Mouse (Mus musculus) CH12.LX (cell line): ENCODE data around the gene Ptprk. TPM values are rescaled to one million over a fixed set of nuclear protein-coding genes. Genes with fewer than 3 reads are reported as not detected.

Source experiments
- DNase-seq: peaks from one replicate; pipeline ENCODE4 v3.0.0-alpha.2; 2013; ENCODE audit errors: extremely low read depth
- H3K27ac ChIP-seq: 2 replicates; pipeline ENCODE4 v1.5.1; 2012; ENCODE audit warnings: low read depth, mild to moderate bottlenecking, control low read depth, moderate library complexity; ENCODE audit not compliant: insufficient read depth
- H3K27me3 ChIP-seq: replicated peaks from 2 replicates; pipeline ENCODE3; 2012; ENCODE audit warnings: inconsistent platforms
- H3K36me3 ChIP-seq, 2 experiments: replicated peaks in 1 of 2; 2 replicates each; pipeline versions ENCODE3 to v1.6.1; 2012; ENCODE audit warnings: inconsistent platforms in 1 of 2, low read length in 1 of 2, mild to moderate bottlenecking in 1 of 2, mixed read lengths in 1 of 2, moderate library complexity in 1 of 2; ENCODE audit not compliant: control insufficient read depth in 1 of 2, insufficient read depth in 1 of 2
- H3K4me1 ChIP-seq, 2 experiments: 2 replicates each; pipeline ENCODE4 v1.6.1; 2012; ENCODE audit warnings: inconsistent platforms in 1 of 2, moderate library complexity in 1 of 2; ENCODE audit not compliant: insufficient read depth in 2 of 2, control insufficient read depth in 1 of 2
- H3K4me2 ChIP-seq: 2 replicates; pipeline ENCODE4 v1.6.1; 2012; ENCODE audit warnings: low read depth, mild to moderate bottlenecking, control low read depth; ENCODE audit not compliant: poor library complexity, insufficient read depth, severe bottlenecking
- H3K4me3 ChIP-seq, 3 experiments: fragments of 150-350 bp in 1 of 3; sonication (generic) in 1 of 3; replicated peaks in 1 of 3; 2 replicates each; pipeline versions ENCODE3 to v1.5.1; 2011 to 2012; ENCODE audit warnings: low read depth in 2 of 3, low read length in 2 of 3, mild to moderate bottlenecking in 2 of 3, moderate library complexity in 2 of 3, control low read depth in 1 of 3, improper control_type of control experiment in 1 of 3, inconsistent platforms in 1 of 3, mixed read lengths in 1 of 3; ENCODE audit not compliant: poor library complexity in 1 of 3
- H3K79me2 ChIP-seq: replicated peaks from 2 replicates; pipeline ENCODE4 v1.6.1; 2012; ENCODE audit warnings: mild to moderate bottlenecking, moderate library complexity; ENCODE audit not compliant: control insufficient read depth, poor library complexity, insufficient read depth, severe bottlenecking; ENCODE audit errors: extremely low read depth
- H3K9ac ChIP-seq: 2 replicates; pipeline ENCODE4 v1.6.1; 2012; ENCODE audit warnings: low read depth, mild to moderate bottlenecking, control low read depth, moderate library complexity; ENCODE audit not compliant: insufficient read depth
- H3K9me3 ChIP-seq: replicated peaks from 2 replicates; pipeline ENCODE3; 2012; ENCODE audit warnings: low read length, inconsistent platforms, mixed read lengths
- BHLHE40 ChIP-seq: IDR thresholded peaks from 2 replicates; pipeline ENCODE4 v1.6.1; 2011; ENCODE audit warnings: mild to moderate bottlenecking, low read depth, low read length, improper control_type of control experiment
- CHD1 ChIP-seq: IDR thresholded peaks from 2 replicates; pipeline ENCODE4 v1.6.1; 2012; ENCODE audit warnings: low read depth, low read length, improper control_type of control experiment, inconsistent platforms
- CHD2 ChIP-seq: IDR thresholded peaks from 2 replicates; pipeline ENCODE4 v1.6.1; 2011; ENCODE audit warnings: low read length, improper control_type of control experiment
- CTCF ChIP-seq, 2 experiments: IDR thresholded peaks in 1 of 2; conservative IDR thresholded peaks in 1 of 2; 2 replicates each; pipeline ENCODE4 v1.5.1; 2011 to 2012; ENCODE audit warnings: low read depth in 2 of 2, low read length in 2 of 2, improper control_type of control experiment in 1 of 2, inconsistent platforms in 1 of 2, mild to moderate bottlenecking in 1 of 2, moderate library complexity in 1 of 2
- E2F4 ChIP-seq: IDR thresholded peaks from 2 replicates; pipeline ENCODE4 v1.6.1; 2011; ENCODE audit warnings: low read depth, low read length, improper control_type of control experiment; ENCODE audit not compliant: insufficient replicate concordance
- EP300 ChIP-seq: IDR thresholded peaks from 2 replicates; pipeline ENCODE4 v1.6.1; 2011; ENCODE audit warnings: low read length, improper control_type of control experiment
- GABPA ChIP-seq: IDR thresholded peaks from 2 replicates; pipeline ENCODE4 v1.6.1; 2012; ENCODE audit warnings: low read depth, low read length, improper control_type of control experiment, inconsistent platforms; ENCODE audit not compliant: insufficient replicate concordance
- MAX ChIP-seq: IDR thresholded peaks from 2 replicates; pipeline ENCODE4 v1.6.1; 2011; ENCODE audit warnings: low read length, improper control_type of control experiment
- MAZ ChIP-seq: IDR thresholded peaks from 2 replicates; pipeline ENCODE4 v1.6.1; 2012; ENCODE audit warnings: low read depth, mild to moderate bottlenecking, inconsistent platforms, low read length, improper control_type of control experiment, moderate library complexity
- MEF2A ChIP-seq: IDR thresholded peaks from 2 replicates; pipeline ENCODE4 v1.6.1; 2014; ENCODE audit warnings: low read depth, mild to moderate bottlenecking, inconsistent platforms, low read length, improper control_type of control experiment, borderline replicate concordance
- MXI1 ChIP-seq: IDR thresholded peaks from 2 replicates; pipeline ENCODE4 v1.6.1; 2011; ENCODE audit warnings: mild to moderate bottlenecking, low read depth, low read length, improper control_type of control experiment
- NELFE ChIP-seq: IDR thresholded peaks from 2 replicates; pipeline ENCODE4 v1.6.1; 2011; ENCODE audit warnings: low read depth, low read length, improper control_type of control experiment
- PAX5 ChIP-seq: IDR thresholded peaks from 2 replicates; pipeline ENCODE4 v1.6.1; 2012; ENCODE audit warnings: low read length, inconsistent platforms, mixed read lengths
- POLR2A ChIP-seq: IDR thresholded peaks from 2 replicates; pipeline ENCODE4 v1.6.1; 2011; ENCODE audit warnings: low read depth, mild to moderate bottlenecking, improper control_type of control experiment, low read length
- RAD21 ChIP-seq: IDR thresholded peaks from 2 replicates; pipeline ENCODE4 v1.6.1; 2011; ENCODE audit warnings: low read depth, mild to moderate bottlenecking, low read length, improper control_type of control experiment, moderate library complexity
- SIN3A ChIP-seq: IDR thresholded peaks from 2 replicates; pipeline ENCODE4 v1.6.1; 2012; ENCODE audit warnings: low read length, improper control_type of control experiment, inconsistent platforms
- SMC3 ChIP-seq: IDR thresholded peaks from 2 replicates; pipeline ENCODE4 v1.6.1; 2011; ENCODE audit warnings: low read depth, low read length, improper control_type of control experiment
- UBTF ChIP-seq: IDR thresholded peaks from 2 replicates; pipeline ENCODE4 v1.6.1; 2012; ENCODE audit warnings: low read depth, mild to moderate bottlenecking, inconsistent platforms, low read length, improper control_type of control experiment, moderate library complexity
- USF1 ChIP-seq: IDR thresholded peaks from 2 replicates; pipeline ENCODE4 v1.6.1; 2014; ENCODE audit warnings: low read depth, mild to moderate bottlenecking, inconsistent platforms, low read length, improper control_type of control experiment
- ZC3H11A ChIP-seq: IDR thresholded peaks from 2 replicates; pipeline ENCODE4 v1.6.1; 2012; ENCODE audit warnings: low read depth, mild to moderate bottlenecking, inconsistent platforms, low read length, improper control_type of control experiment
- ZNF384 ChIP-seq: IDR thresholded peaks from 2 replicates; pipeline ENCODE4 v1.6.1; 2012; ENCODE audit warnings: low read depth, low read length, improper control_type of control experiment, inconsistent platforms
- dilution Hi-C: fragments of 300-500 bp; cut with MboI; formaldehyde crosslinking; loops from 2 replicates; pipeline ENCODE4 v1.14.3; 2020; ENCODE audit warnings: low sequenced_read_pairs; ENCODE audit not compliant: extremely low pct_unique_long_range_greater_than_20kb, extremely low pct_ligation_motif_present
- in situ Hi-C: fragments of 300-500 bp; cut with MboI; formaldehyde crosslinking; loops from 3 replicates; pipeline ENCODE4 v1.14.3; 2019; ENCODE audit warnings: low sequenced_read_pairs, low pct_ligation_motif_present, low pct_unique_long_range_greater_than_20kb, mixed read lengths
- polyA plus RNA-seq: library from polyadenylated mRNA; unstranded; fragments of >175 nt; gene quantifications from 2 replicates; pipeline ENCODE4 v1.2.1, GENCODE M21; 2012; ENCODE audit warnings: low read depth; ENCODE audit not compliant: insufficient read length
- total RNA-seq, 2 experiments: library from RNA; depleted of rRNA; stranded (reverse); fragments of 300-350 nt in 1 of 2; fragments of >200 nt in 1 of 2; gene quantifications; 2 replicates each; pipeline ENCODE4 v1.2.3; 2012 to 2014

Ptprk gene
- total and polyA plus RNA-seq, 3 experiments: not detected

- Histone ChIP-seq H3K4me2 (no peak overlapping the region), H3K9ac (no peak overlapping the region), H3K36me3 (no peaks in the 10 kb centered on the region), H3K9me3 (peaks cover 5% of the 10 kb centered on the region), H3K79me2 (no peaks in the 10 kb centered on the region), H3K4me3 (no peak overlapping the region), H3K4me1 (no peaks in the 10 kb centered on the region), H3K27me3 (no peaks in the 10 kb centered on the region), H3K27ac (no peak overlapping the region)
- dilution Hi-C loops (no loop called here), in situ Hi-C loops (no loop called here)
- DNase-seq: no peak
- TF ChIP-seq MAZ (no peak), BHLHE40 (no peak), GABPA (no peak), SMC3 (no peak), NELFE (no peak), ZNF384 (no peak)
Measured at GRCm38 (mm10) chr10:28164250-28164649, 89.6 kb downstream of the Ptprk start.

- DNase-seq: no peak
- no peak overlapping the region for H3K4me2 ChIP-seq
- no peak overlapping the region for H3K9ac ChIP-seq
- no peak overlapping the region for H3K27ac ChIP-seq
- peaks cover 4% of the 10 kb centered on the region for H3K9me3 ChIP-seq
- in situ Hi-C loops (no loop called here), dilution Hi-C loops (no loop called here)
- H3K36me3 ChIP-seq: no peaks in the 10 kb centered on the region
- H3K4me3 ChIP-seq: no peak overlapping the region
- H3K79me2 ChIP-seq: no peaks in the 10 kb centered on the region
- TF ChIP-seq CHD1: no peak
- TF ChIP-seq EP300: no peak
- TF ChIP-seq MEF2A: no peak
- TF ChIP-seq MAX: no peak
- no peak for TF ChIP-seq CHD2
- no peaks in the 10 kb centered on the region for H3K4me1 ChIP-seq
- H3K27me3 ChIP-seq: no peaks in the 10 kb centered on the region
Measured at GRCm38 (mm10) chr10:28164746-28165145, 90.1 kb downstream of the Ptprk start.

- Histone ChIP-seq H3K79me2 (no peaks in the 10 kb centered on the region), H3K27ac (no peak overlapping the region), H3K4me1 (no peaks in the 10 kb centered on the region), H3K4me2 (no peak overlapping the region), H3K4me3 (no peak overlapping the region), H3K9ac (no peak overlapping the region), H3K36me3 (no peaks in the 10 kb centered on the region), H3K9me3 (peaks cover 5% of the 10 kb centered on the region), H3K27me3 (no peaks in the 10 kb centered on the region)
- TF ChIP-seq EP300: no peak
- no peak for TF ChIP-seq ZC3H11A
- TF ChIP-seq UBTF: no peak
- TF ChIP-seq BHLHE40: no peak
- no peak for TF ChIP-seq ZNF384
- no peak for TF ChIP-seq NELFE
- no peak for TF ChIP-seq MXI1
- no peak for TF ChIP-seq POLR2A
- no peak for TF ChIP-seq SIN3A
- no peak for TF ChIP-seq E2F4
- no peak for TF ChIP-seq PAX5
- no peak for TF ChIP-seq CHD1
- no peak for TF ChIP-seq USF1
- TF ChIP-seq RAD21: no peak
- no peak for TF ChIP-seq CTCF (conservative IDR thresholded peaks at IDR 0.05 in 1 of 2, IDR thresholded peaks at IDR 0.05 in 1 of 2; ENCODE audit: low read depth in 2 of 2, low read length in 2 of 2)
- dilution Hi-C loops: no loop called here
- DNase-seq: no peak
- in situ Hi-C loops: no loop called here
Measured at GRCm38 (mm10) chr10:28166610-28167009, 92.0 kb downstream of the Ptprk start.
